Mouse (Mus musculus): ENCODE data around the gene Mup9. TPM values are rescaled to one million over a fixed set of nuclear protein-coding genes. Genes with fewer than 3 reads are reported as not detected.
"Not testable (repeated sequence)": the region's sequence is repeated elsewhere in the genome, so short reads cannot be mapped to it uniquely, and the experiment has no call there.

Mup9 gene
- polyA plus RNA-seq (2015; fragmentation: Nextera tagmentation; extraction: Ambion mirVana), result not detected in 2 replicates

- H3K9me3 ChIP-seq; H3K4me2 ChIP-seq; ATAC-seq (ENCODE audit: low read depth); H3K36me3 ChIP-seq; H3K9ac ChIP-seq; H3K27me3 ChIP-seq; H3K4me3 ChIP-seq; H3K27ac ChIP-seq (replicated peaks); H3K4me1 ChIP-seq (replicated peaks): not testable (repeated sequence)
- WGBS, result 84% methylated on average over 3 of the region's 3 CpGs
These were observed at the start of gene Mup9 for GRCm38 (mm10) chr4:60421852-60422251. Gene Mup9 (minus strand): TSS chr4:60421952.

Other genes starting within 250 kb of the Mup9 start
- not detected in 2 replicates for gene Mup8, start 199.4 kb downstream of the Mup9 start, polyA plus RNA-seq (2015; fragmentation: Nextera tagmentation; extraction: Ambion mirVana)
- not detected in 2 replicates for gene Mup1, start 80.0 kb upstream of the Mup9 start, polyA plus RNA-seq (2015; fragmentation: Nextera tagmentation; extraction: Ambion mirVana)
- gene Mup10, start 160.2 kb upstream of the Mup9 start, polyA plus RNA-seq (2015; fragmentation: Nextera tagmentation; extraction: Ambion mirVana), result not detected in 2 replicates
- gene Mup11, start 240.5 kb upstream of the Mup9 start, polyA plus RNA-seq (2015; fragmentation: Nextera tagmentation; extraction: Ambion mirVana), result not detected in 2 replicates